1 mouse cellular context compared by ENCODE assay signal in the genomic region with DNA sequence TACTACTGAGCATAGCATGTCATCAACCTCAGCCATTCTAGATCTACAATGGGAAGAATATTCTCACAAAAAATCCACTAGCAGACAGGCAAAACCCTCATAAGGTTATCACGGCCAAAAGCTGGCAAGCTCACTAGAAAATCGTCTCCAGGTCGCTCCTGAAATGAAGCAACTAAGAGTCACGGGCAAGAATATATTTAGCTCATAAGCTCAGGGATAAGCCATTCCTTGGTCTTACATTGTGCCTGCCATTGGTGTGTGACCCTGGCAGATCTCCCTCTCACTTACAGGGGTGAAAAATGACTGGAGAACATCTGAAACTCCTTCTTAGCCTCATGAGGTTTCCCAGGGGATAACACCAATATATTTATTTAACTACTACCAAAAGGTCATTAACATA.
TF ChIP-seq lines count a peak whose summit lies in the region.

No protein-coding gene starts in this region.

TF ChIP-seq in CH12.LX, 34 proteins besides CTCF, POLR2A, EP300 and RAD21 (continued from another document):
- TF ChIP-seq MEF2A (IDR thresholded peaks at IDR 0.05; ENCODE audit: borderline replicate concordance, low read depth, low read length), result peak; percentile 55; the same call in 1 of the 2 replicates
